In genomic region chr9:107723794-107724531, GRCm38 (mm10) we compare ENCODE assay signal across 8 mouse cellular contexts. TPM values are rescaled to one million over a fixed set of nuclear protein-coding genes. Genes with fewer than 3 reads are reported as not detected.
DNase-seq lines count a peak whose midpoint lies in the region; ATAC-seq lines count a peak whose summit lies in the region.

No protein-coding gene starts in this region.

- H3K4me3 ChIP-seq in forebrain, embryonic 14.5 days (ENCODE audit: low read depth, low read length), result no peak overlapping the region
- no peak overlapping the region for H3K4me3 ChIP-seq in liver, embryonic 13.5 days (replicated peaks)

- H3K36me3 ChIP-seq in forebrain, embryonic 14.5 days (ENCODE audit: control insufficient read depth, insufficient read depth, low read length), result no peaks in the 10 kb centered on the region
- H3K36me3 ChIP-seq in liver, embryonic 13.5 days, result no peaks in the 10 kb centered on the region

- DNase-seq in cerebellum, adult 9-11 months, result peak; percentile 6
- DNase-seq in cerebellum, postnatal 4 days (ENCODE audit: low spot score in 2 of 2), result no peak
- DNase-seq in forebrain, embryonic 14.5 days (ENCODE audit: low spot score), result peak; percentile 80
- DNase-seq in induced T-regulatory cell, adult 2 months (ENCODE audit: low read depth), result peak; percentile 32
- DNase-seq in liver, embryonic 13.5 days, result no peak
- peak; percentile 46 for DNase-seq in neural tube, embryonic 10.5 days (ENCODE audit: extremely low spot score, low spot score)
- DNase-seq in layer of hippocampus, adult 8-10 months (ENCODE audit: low spot score in 2 of 2), result no peak
- DNase-seq in right cerebral cortex, postnatal 25 days, result no peak

- H3K9me3 ChIP-seq in forebrain, embryonic 14.5 days (replicated peaks; ENCODE audit: control insufficient read depth, low read length), result no peaks in the 10 kb centered on the region
- H3K9me3 ChIP-seq in liver, embryonic 13.5 days (replicated peaks), result no peaks in the 10 kb centered on the region

- H3K27me3 ChIP-seq in forebrain, embryonic 14.5 days (replicated peaks; ENCODE audit: control insufficient read depth, insufficient read depth, low read length), result no peaks in the 10 kb centered on the region
- H3K27me3 ChIP-seq in liver, embryonic 13.5 days, result peaks cover 19% of the 10 kb centered on the region

- ATAC-seq in forebrain, embryonic 14.5 days, result peak; percentile 75
- ATAC-seq in liver, embryonic 13.5 days (ENCODE audit: low read depth), result peak; percentile 28; the same call in 1 of the 2 replicates

- WGBS in forebrain, embryonic 14.5 days, result 2% methylated on average over 11 of the region's 11 CpGs
- 2% methylated on average over 11 of the region's 11 CpGs for WGBS in liver, embryonic 13.5 days (ENCODE audit: insufficient replicate concordance)

- H3K4me2 ChIP-seq in forebrain, embryonic 14.5 days (ENCODE audit: low read length), result peak overlapping the region; percentile 24; the same call in 1 of the 2 replicates
- H3K4me2 ChIP-seq in liver, embryonic 13.5 days, result peak overlapping the region; percentile 26; the same call in 1 of the 2 replicates

- H3K4me1 ChIP-seq in forebrain, embryonic 14.5 days (ENCODE audit: control insufficient read depth, insufficient read depth, low read length), result peaks cover 25% of the 10 kb centered on the region
- H3K4me1 ChIP-seq in liver, embryonic 13.5 days (replicated peaks), result peaks cover 29% of the 10 kb centered on the region

- no peak overlapping the region for H3K9ac ChIP-seq in forebrain, embryonic 14.5 days (ENCODE audit: low read length)
- no peak overlapping the region for H3K9ac ChIP-seq in liver, embryonic 13.5 days

- H3K27ac ChIP-seq in forebrain, embryonic 14.5 days (ENCODE audit: low read depth, low read length), result no peak overlapping the region
- peak overlapping the region; percentile 48; the same call in 1 of the 2 replicates for H3K27ac ChIP-seq in liver, embryonic 13.5 days

RNA-seq across cellular contexts. Expression of gene Sema3f, which starts 13.7 kb away (rescaled TPM):
- 7.4 and 12.2 TPM in 2 replicates for polyA plus RNA-seq in forebrain, embryonic 14.5 days (2014; fragmentation: Nextera tagmentation; extraction: Ambion mirVana)
- 0.93 and 1.0 TPM in 2 replicates for polyA plus RNA-seq in liver, embryonic 13.5 days (2015; fragmentation: Nextera tagmentation; extraction: Ambion mirVana)
- total RNA-seq in layer of hippocampus, adult 8-10 months (2022), result 1 to 10 TPM; 5.4 to 9.3 (median 6.5) TPM

RNA-seq across cellular contexts. Expression of gene Gnat1, which starts 44.5 kb away (rescaled TPM):
- 0.28 and 0.66 TPM in 2 replicates for polyA plus RNA-seq in forebrain, embryonic 14.5 days (2014; fragmentation: Nextera tagmentation; extraction: Ambion mirVana)
- polyA plus RNA-seq in liver, embryonic 13.5 days (2015; fragmentation: Nextera tagmentation; extraction: Ambion mirVana), result 1.1 and 1.5 TPM in 2 replicates
- total RNA-seq in layer of hippocampus, adult 8-10 months (2022), result under 1 TPM; 0.14 to 0.43 (median 0.27) TPM

RNA-seq across cellular contexts. Expression of gene Rbm5, which starts 46.8 kb away (rescaled TPM):
- 188 and 210 TPM in 2 replicates for polyA plus RNA-seq in forebrain, embryonic 14.5 days (2014; fragmentation: Nextera tagmentation; extraction: Ambion mirVana)
- polyA plus RNA-seq in liver, embryonic 13.5 days (2015; fragmentation: Nextera tagmentation; extraction: Ambion mirVana), result 64.7 and 75.5 TPM in 2 replicates
- total RNA-seq in layer of hippocampus, adult 8-10 months (2022), result 100 to 1,000 TPM; 136 to 170 (median 155) TPM

RNA-seq across cellular contexts. Expression of gene Slc38a3, which starts 54.6 kb away (rescaled TPM):
- polyA plus RNA-seq in forebrain, embryonic 14.5 days (2014; fragmentation: Nextera tagmentation; extraction: Ambion mirVana), result 32.8 and 32.9 TPM in 2 replicates
- 5.4 and 5.9 TPM in 2 replicates for polyA plus RNA-seq in liver, embryonic 13.5 days (2015; fragmentation: Nextera tagmentation; extraction: Ambion mirVana)
- total RNA-seq in layer of hippocampus, adult 8-10 months (2022), result 10 to 100 TPM; 61.3 to 74.3 (median 69.2) TPM

Comparison
In these comparisons a context has a peak if more than half of its experiments do, and no peak if none do; other contexts are left out.
1. DNase-seq: peak in cerebellum, adult 9-11 months (single experiment), forebrain, embryonic 14.5 days (single experiment), induced T-regulatory cell, adult 2 months (single experiment) and neural tube, embryonic 10.5 days (single experiment); none in cerebellum, postnatal 4 days (0 of 2), liver, embryonic 13.5 days (single experiment), layer of hippocampus, adult 8-10 months (0 of 2) and right cerebral cortex, postnatal 25 days (single experiment).